Mouse (Mus musculus): ENCODE data around the gene Hdgfl2.

The Hdgfl2 gene

GRCm38 (mm10) chr17:56124377-56125275 is 45.2 kb downstream of the Hdgfl2 start:
- no peak for DNase-seq (ENCODE audit: extremely low read depth, low read depth, low spot score)

GRCm38 (mm10) chr17:56125276-56125630 is 45.8 kb downstream of the Hdgfl2 start:
- no peak for DNase-seq (ENCODE audit: extremely low read depth, low read depth, low spot score)

- no peak for DNase-seq (ENCODE audit: extremely low read depth, low read depth, low spot score)
These were observed 46.7 kb downstream of the Hdgfl2 start for GRCm38 (mm10) chr17:56126175-56126574.

- DNase-seq (ENCODE audit: extremely low read depth, low read depth, low spot score), result no peak
These were observed 48.8 kb downstream of the Hdgfl2 start for GRCm38 (mm10) chr17:56128246-56128645.

- DNase-seq (ENCODE audit: extremely low read depth, low read depth, low spot score), result no peak
These were observed 51.7 kb downstream of the Hdgfl2 start for GRCm38 (mm10) chr17:56131136-56131535.

- DNase-seq (ENCODE audit: extremely low read depth, low read depth, low spot score), result no peak
These were observed 52.4 kb downstream of the Hdgfl2 start for GRCm38 (mm10) chr17:56131814-56132213.

GRCm38 (mm10) chr17:56132661-56133060 is 53.2 kb downstream of the Hdgfl2 start:
- no peak for DNase-seq (ENCODE audit: extremely low read depth, low read depth, low spot score)

GRCm38 (mm10) chr17:56133457-56134363 is 54.3 kb downstream of the Hdgfl2 start:
- no peak for DNase-seq (ENCODE audit: extremely low read depth, low read depth, low spot score)

- no peak for DNase-seq (ENCODE audit: extremely low read depth, low read depth, low spot score)
These were observed 55.1 kb downstream of the Hdgfl2 start for GRCm38 (mm10) chr17:56134463-56134971.

- no peak for DNase-seq (ENCODE audit: extremely low read depth, low read depth, low spot score)
These were observed 57.1 kb downstream of the Hdgfl2 start for GRCm38 (mm10) chr17:56136558-56136957.

- DNase-seq (ENCODE audit: extremely low read depth, low read depth, low spot score), result no peak
These were observed 58.6 kb downstream of the Hdgfl2 start for GRCm38 (mm10) chr17:56137839-56138613.

- DNase-seq (ENCODE audit: extremely low read depth, low read depth, low spot score), result no peak
These were observed 59.9 kb downstream of the Hdgfl2 start for GRCm38 (mm10) chr17:56139355-56139754.

- no peak for DNase-seq (ENCODE audit: extremely low read depth, low read depth, low spot score)
These were observed 60.6 kb downstream of the Hdgfl2 start, which contains the start of gene Sema6b for GRCm38 (mm10) chr17:56139858-56140595. Gene Sema6b, minus strand, starts transcription at chr17:56140343.

- DNase-seq (ENCODE audit: extremely low read depth, low read depth, low spot score), result no peak
These were observed 62.5 kb downstream of the Hdgfl2 start for GRCm38 (mm10) chr17:56141702-56142605.

GRCm38 (mm10) chr17:56144546-56144945 is 65.1 kb downstream of the Hdgfl2 start:
- DNase-seq (ENCODE audit: extremely low read depth, low read depth, low spot score), result no peak

GRCm38 (mm10) chr17:56146131-56146530 is 66.7 kb downstream of the Hdgfl2 start:
- DNase-seq (ENCODE audit: extremely low read depth, low read depth, low spot score), result no peak

GRCm38 (mm10) chr17:56147420-56147819 is 68.0 kb downstream of the Hdgfl2 start:
- DNase-seq (ENCODE audit: extremely low read depth, low read depth, low spot score), result no peak

- DNase-seq (ENCODE audit: extremely low read depth, low read depth, low spot score), result no peak
These were observed 68.8 kb downstream of the Hdgfl2 start for GRCm38 (mm10) chr17:56148280-56148679.
